Mouse (Mus musculus) midbrain, embryonic 16.5 days (tissue): ENCODE data around the gene Plcxd3. TPM values are rescaled to one million over a fixed set of nuclear protein-coding genes. Genes with fewer than 3 reads are reported as not detected.

ENCODE experiments used
- ATAC-seq: fragments of 200-750 bp; cut with Nextera tagmentation; 2 replicates; pipeline ENCODE4 v1.8.0; 2017; ENCODE audit warnings: moderate TSS enrichment
- H3K27ac ChIP-seq: fragments of 300-500 bp; sonication (generic); 2 replicates; pipeline ENCODE4 v1.5.1; 2014; ENCODE audit warnings: mild to moderate bottlenecking, low read length, mixed read lengths
- H3K27me3 ChIP-seq: fragments of 300-500 bp; sonication (generic); 2 replicates; pipeline ENCODE4 v1.6.1; 2014; ENCODE audit warnings: low read depth, low read length, mixed read lengths; ENCODE audit not compliant: control insufficient read depth, insufficient read depth
- H3K36me3 ChIP-seq: fragments of 300-500 bp; sonication (generic); 2 replicates; pipeline ENCODE4 v1.6.1; 2014; ENCODE audit warnings: mild to moderate bottlenecking, low read length, moderate library complexity, mixed read lengths; ENCODE audit not compliant: control insufficient read depth, insufficient read depth
- H3K4me1 ChIP-seq: fragments of 300-500 bp; sonication (generic); 2 replicates; pipeline ENCODE4 v1.6.1; 2014; ENCODE audit warnings: mild to moderate bottlenecking, low read length, mixed read lengths; ENCODE audit not compliant: control insufficient read depth, insufficient read depth
- H3K4me2 ChIP-seq: fragments of 300-500 bp; sonication (generic); 2 replicates; pipeline ENCODE4 v1.6.1; 2014; ENCODE audit warnings: mild to moderate bottlenecking, low read length, mixed read lengths
- H3K4me3 ChIP-seq: fragments of 300-500 bp; sonication (generic); 2 replicates; pipeline ENCODE4 v1.5.1; 2014; ENCODE audit warnings: low read depth, mild to moderate bottlenecking, low read length, moderate library complexity, mixed read lengths
- H3K9ac ChIP-seq: fragments of 300-500 bp; sonication (generic); 2 replicates; pipeline ENCODE4 v1.6.1; 2014; ENCODE audit warnings: low read depth, low read length, mixed read lengths
- H3K9me3 ChIP-seq: fragments of 300-500 bp; sonication (generic); replicated peaks from 2 replicates; pipeline ENCODE4 v1.6.1; 2014; ENCODE audit warnings: mild to moderate bottlenecking, low read length, mixed read lengths; ENCODE audit not compliant: control insufficient read depth, poor library complexity, severe bottlenecking
- WGBS: fragments of 180-500 bp; shearing (Covaris S2); extraction: QIAGEN DNeasy Blood & Tissue Kit; methylation state at CpG from one replicate; pipeline ENCODE4 v1.1.7; 2014; 5-methylcytosine and 5-hydroxymethylcytosine counted together
- polyA plus RNA-seq: library from polyadenylated mRNA; unstranded; fragments of >200 nt; fragmentation: Nextera tagmentation; extraction: Ambion mirVana; gene quantifications from 2 replicates; pipeline ENCODE4 v1.2.1, GENCODE M21; 2015

The Plcxd3 gene
- 97.3 and 104 TPM in 2 replicates for polyA plus RNA-seq

- H3K27ac ChIP-seq, result peak within 1 kb of the TSS; percentile 79
- ATAC-seq, result peak; percentile 93
- H3K4me1 ChIP-seq, result peaks cover 22% of the 10 kb centered on the region
Observed at GRCm38 (mm10) chr15:4375423-4376220, at the start of gene Plcxd3. Gene Plcxd3 (plus strand): TSS chr15:4375491.

DNA sequence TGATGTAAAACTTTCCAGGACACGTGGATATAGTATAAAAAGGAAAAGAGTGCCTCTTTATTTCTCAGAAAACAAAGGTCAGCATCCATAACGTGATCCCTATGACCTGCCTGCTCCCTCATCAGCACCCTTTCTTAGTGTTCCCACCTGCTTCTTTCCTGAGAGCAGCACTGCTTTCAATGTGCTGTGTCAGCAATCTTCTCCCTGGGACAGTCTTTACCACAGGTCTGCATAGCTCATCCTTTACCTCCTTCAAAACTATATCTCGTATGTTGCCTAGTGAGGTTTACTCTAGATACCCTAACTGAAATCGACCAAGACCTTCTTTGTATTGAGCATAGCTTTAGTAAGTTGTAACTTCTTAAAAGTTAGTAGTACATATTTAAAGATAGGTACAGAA, 43.4 kb upstream of the Plcxd3 start:
- Histone ChIP-seq H3K9me3 (no peaks in the 10 kb centered on the region), H3K4me2 (no peak overlapping the region), H3K4me1 (no peaks in the 10 kb centered on the region), H3K27me3 (no peaks in the 10 kb centered on the region), H3K9ac (no peak overlapping the region), H3K4me3 (no peak overlapping the region), H3K27ac (no peak overlapping the region), H3K36me3 (no peaks in the 10 kb centered on the region)
- no peak for ATAC-seq
- WGBS, result 79% methylated on average over 4 of the region's 4 CpGs

More at GRCm38 (mm10) chr15:4375423-4376220, at the start of gene Plcxd3:
- peak within 1 kb of the TSS; percentile 65 for H3K4me2 ChIP-seq
- no peaks in the 10 kb centered on the region for H3K36me3 ChIP-seq
- H3K9ac ChIP-seq, result peak within 1 kb of the TSS; percentile 67
- no peaks in the 10 kb centered on the region for H3K9me3 ChIP-seq
- H3K4me3 ChIP-seq, result peak within 1 kb of the TSS; percentile 56
- WGBS, result under 1% methylated on average over 33 of the region's 33 CpGs
- no peaks in the 10 kb centered on the region for H3K27me3 ChIP-seq

DNA sequence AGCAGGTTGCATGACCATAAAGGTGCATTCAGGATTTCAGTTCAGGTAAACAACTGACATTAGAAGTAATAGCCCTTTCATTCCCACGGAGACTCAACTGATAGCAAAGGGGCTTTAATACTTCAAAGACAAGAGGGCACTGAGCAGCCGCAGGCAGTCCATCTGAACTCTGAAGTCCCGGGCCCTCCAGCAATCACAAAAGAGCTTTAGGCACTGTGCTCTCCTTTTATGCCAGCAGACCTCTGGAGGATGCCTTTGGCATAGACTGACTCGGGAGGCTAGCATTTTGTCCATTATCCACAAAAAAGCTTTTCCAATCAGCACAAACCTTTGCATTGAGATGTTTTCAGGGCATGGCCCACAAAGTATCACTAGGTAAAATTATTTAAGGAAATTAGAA, 33.7 kb upstream of the Plcxd3 start:
- H3K4me1 ChIP-seq, result no peaks in the 10 kb centered on the region
- WGBS, result 4% methylated on average over 4 of the region's 4 CpGs
- H3K27me3 ChIP-seq, result no peaks in the 10 kb centered on the region
- H3K9me3 ChIP-seq, result no peaks in the 10 kb centered on the region
- H3K4me2 ChIP-seq, result no peak overlapping the region
- no peaks in the 10 kb centered on the region for H3K36me3 ChIP-seq
- peak; percentile 71; the same call in 1 of the 2 replicates for ATAC-seq
- no peak overlapping the region for H3K9ac ChIP-seq
- H3K4me3 ChIP-seq, result no peak overlapping the region
- H3K27ac ChIP-seq, result no peak overlapping the region

DNA sequence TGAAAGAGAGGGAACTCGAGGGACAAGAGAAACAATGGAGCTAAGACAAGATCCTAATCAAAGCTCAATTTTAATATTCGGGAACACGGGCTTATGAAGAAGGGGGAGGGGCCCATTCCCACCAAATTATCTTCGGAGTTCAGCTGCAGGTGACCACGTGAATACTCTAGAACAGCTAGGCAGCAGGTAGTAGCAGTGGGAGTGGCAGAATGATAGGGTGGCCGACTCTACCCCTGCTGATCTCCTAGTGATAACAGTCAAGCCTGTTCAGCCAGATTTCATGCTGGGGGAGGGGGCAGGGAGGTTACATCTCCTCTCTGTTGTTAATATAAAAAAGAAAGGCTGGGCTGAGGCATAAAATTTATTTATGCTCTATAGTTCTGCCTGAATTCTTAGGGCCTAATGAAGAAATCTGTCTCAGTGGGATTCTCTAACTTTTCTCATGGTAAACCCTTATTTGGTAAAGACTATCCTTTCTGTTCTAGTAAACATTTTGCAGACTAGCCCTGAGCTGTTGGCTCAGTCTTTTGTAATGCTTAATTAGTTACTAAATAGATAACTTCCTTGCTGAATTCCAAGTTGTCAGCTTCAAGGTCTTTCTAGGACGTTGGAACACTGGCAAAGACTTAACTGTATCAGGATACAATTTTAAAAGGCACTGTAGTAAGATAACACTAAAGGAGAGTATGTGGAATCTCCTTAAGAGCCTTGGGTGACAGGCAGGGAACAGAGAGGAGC, 26.3 kb upstream of the Plcxd3 start:
- no peak overlapping the region for H3K4me2 ChIP-seq
- H3K27me3 ChIP-seq, result no peaks in the 10 kb centered on the region
- H3K4me3 ChIP-seq, result no peak overlapping the region
- H3K9ac ChIP-seq, result no peak overlapping the region
- 25% methylated on average over 7 of the region's 7 CpGs for WGBS
- no peak overlapping the region for H3K27ac ChIP-seq
- H3K36me3 ChIP-seq, result no peaks in the 10 kb centered on the region
- H3K9me3 ChIP-seq, result no peaks in the 10 kb centered on the region
- no peaks in the 10 kb centered on the region for H3K4me1 ChIP-seq
- ATAC-seq, result no peak

GRCm38 (mm10) chr15:4356397-4356796, 18.9 kb upstream of the Plcxd3 start:
- H3K9ac ChIP-seq, result no peak overlapping the region
- H3K27ac ChIP-seq, result no peak overlapping the region
- H3K4me2 ChIP-seq, result no peak overlapping the region
- H3K36me3 ChIP-seq, result no peaks in the 10 kb centered on the region
- no peaks in the 10 kb centered on the region for H3K4me1 ChIP-seq
- H3K4me3 ChIP-seq, result no peak overlapping the region
- WGBS, result 93% methylated on average over 11 of the region's 11 CpGs
- no peak for ATAC-seq
- no peaks in the 10 kb centered on the region for H3K27me3 ChIP-seq
- H3K9me3 ChIP-seq, result no peaks in the 10 kb centered on the region

GRCm38 (mm10) chr15:4357706-4358105, 17.6 kb upstream of the Plcxd3 start:
- no peaks in the 10 kb centered on the region for H3K4me1 ChIP-seq
- no peak overlapping the region for H3K9ac ChIP-seq
- H3K27ac ChIP-seq, result no peak overlapping the region
- no peaks in the 10 kb centered on the region for H3K27me3 ChIP-seq
- no peak for ATAC-seq
- H3K9me3 ChIP-seq, result no peaks in the 10 kb centered on the region
- no peak overlapping the region for H3K4me2 ChIP-seq
- WGBS, result 83% methylated on average over 4 of the region's 4 CpGs
- H3K4me3 ChIP-seq, result no peak overlapping the region
- H3K36me3 ChIP-seq, result no peaks in the 10 kb centered on the region

DNA sequence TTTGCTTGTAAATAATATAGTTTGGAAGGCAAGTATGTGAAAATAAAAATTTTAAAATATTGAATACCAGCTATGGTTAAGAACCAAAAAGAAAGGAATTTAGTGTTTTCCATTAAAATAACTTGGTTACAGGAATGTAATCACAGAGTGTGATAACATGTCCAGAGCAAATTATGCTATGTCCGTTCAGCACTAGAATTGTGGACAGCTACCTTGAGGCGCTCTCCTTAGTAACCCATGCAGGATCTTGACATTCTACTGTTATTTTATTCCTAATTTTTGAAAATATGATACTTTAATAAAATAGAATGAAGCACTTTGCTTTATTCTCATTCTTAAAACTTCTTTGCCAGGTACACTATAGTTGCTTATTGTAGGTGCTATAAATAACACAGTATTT, 7.5 kb upstream of the Plcxd3 start:
- no peak for ATAC-seq
- H3K4me2 ChIP-seq, result no peak overlapping the region
- H3K9ac ChIP-seq, result no peak overlapping the region
- no peak overlapping the region for H3K4me3 ChIP-seq
- H3K4me1 ChIP-seq, result no peaks in the 10 kb centered on the region
- WGBS, result 82% methylated on average over 2 of the region's 2 CpGs
- H3K27me3 ChIP-seq, result no peaks in the 10 kb centered on the region
- no peak overlapping the region for H3K27ac ChIP-seq
- no peaks in the 10 kb centered on the region for H3K36me3 ChIP-seq
- no peaks in the 10 kb centered on the region for H3K9me3 ChIP-seq

GRCm38 (mm10) chr15:4374453-4374990, 769 bp upstream of the Plcxd3 start:
- H3K4me2 ChIP-seq, result peak overlapping the region; percentile 65
- peak; percentile 5; the same call in 1 of the 2 replicates for ATAC-seq
- 38% methylated on average over 6 of the region's 6 CpGs for WGBS

DNA sequence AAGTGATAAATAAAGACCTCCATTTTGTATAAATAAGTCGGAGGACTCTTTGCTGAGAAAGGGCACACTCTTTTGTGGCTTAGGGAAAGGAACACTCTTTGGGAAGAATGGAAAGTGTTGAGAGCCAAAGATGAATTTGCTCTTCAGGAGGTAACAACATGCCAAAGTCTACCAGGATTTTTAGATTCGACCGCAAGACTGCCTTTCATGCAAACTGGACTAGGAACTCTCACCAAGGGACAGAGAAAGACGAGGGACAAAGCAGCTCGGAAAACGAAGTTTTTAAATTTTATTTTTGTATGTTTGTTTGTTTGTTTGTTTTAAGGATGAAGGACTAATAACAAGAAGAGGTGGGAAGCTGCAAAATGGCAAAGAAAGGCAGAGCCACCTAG, 264 bp upstream of the Plcxd3 start:
- Histone ChIP-seq H3K4me3 (peak overlapping the region; percentile 56), H3K27ac (peak overlapping the region; percentile 79), H3K36me3 (no peaks in the 10 kb centered on the region), H3K9ac (peak overlapping the region; percentile 67), H3K9me3 (no peaks in the 10 kb centered on the region), H3K4me1 (peaks cover 22% of the 10 kb centered on the region), H3K4me2 (peak overlapping the region; percentile 65), H3K27me3 (no peaks in the 10 kb centered on the region)
- ATAC-seq, result peak; percentile 0; the same call in 1 of the 2 replicates
- WGBS, result 9% methylated on average over 6 of the region's 6 CpGs

More at GRCm38 (mm10) chr15:4374453-4374990, 769 bp upstream of the Plcxd3 start:
- Histone ChIP-seq H3K4me1 (peaks cover 19% of the 10 kb centered on the region), H3K4me3 (peak overlapping the region; percentile 56), H3K27me3 (no peaks in the 10 kb centered on the region), H3K9ac (peak overlapping the region; percentile 67), H3K36me3 (no peaks in the 10 kb centered on the region), H3K27ac (peak overlapping the region; percentile 79), H3K9me3 (no peaks in the 10 kb centered on the region)
